Mouse (Mus musculus) stomach, postnatal 0 days (tissue): ENCODE results near the gene Armc6.

Source experiments
- CTCF ChIP-seq: IDR thresholded peaks from 2 replicates; pipeline ENCODE4 v1.5.1; 2016; ENCODE audit warnings: antibody characterized with exemption, low read depth, mild to moderate bottlenecking, moderate library complexity
- EP300 ChIP-seq: optimal IDR thresholded peaks from 2 replicates; pipeline ENCODE3; 2016; ENCODE audit warnings: antibody characterized with exemption

GRCm38 (mm10) chr8:70214411-70214810 lies 19.9 kb downstream of the Armc6 start:
- TF ChIP-seq CTCF (no peak), EP300 (no peak)
